Mouse (Mus musculus) ES-E14 (cell line): ENCODE data around the gene Slc35c1.

Source experiments
- HCFC1 ChIP-seq: IDR thresholded peaks from 2 replicates; pipeline ENCODE4 v1.6.1; 2012; ENCODE audit warnings: low read length, inconsistent platforms, borderline replicate concordance; ENCODE audit not compliant: insufficient read depth
- ZC3H11A ChIP-seq: IDR thresholded peaks from 2 replicates; pipeline ENCODE4 v1.6.1; 2012; ENCODE audit warnings: low read depth, mild to moderate bottlenecking, inconsistent platforms, low read length, borderline replicate concordance
- ZNF384 ChIP-seq: IDR thresholded peaks from 2 replicates; pipeline ENCODE4 v1.6.1; 2012; ENCODE audit warnings: low read depth, low read length, inconsistent platforms

DNA sequence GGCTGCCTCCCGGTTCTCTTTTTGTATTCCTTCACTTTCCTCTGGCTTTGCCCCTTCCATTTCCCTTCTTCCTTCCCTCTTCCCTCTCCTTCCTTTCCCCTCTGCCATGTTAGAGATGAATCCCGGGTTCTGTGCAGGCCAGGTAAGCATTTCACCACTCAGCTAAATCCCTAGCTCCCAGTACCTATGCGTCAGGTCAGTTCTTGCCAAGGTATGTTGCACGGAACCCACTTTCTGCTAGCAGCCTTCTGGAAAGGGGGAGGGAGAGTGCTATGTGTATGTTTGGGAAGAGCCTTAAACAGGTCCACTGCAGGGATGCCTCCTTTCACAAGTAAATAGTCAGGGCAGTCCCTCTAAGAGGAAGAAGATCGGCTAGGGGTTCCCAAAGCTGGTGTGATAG is 36.8 kb upstream of the Slc35c1 start:
- no peak for TF ChIP-seq ZNF384
- TF ChIP-seq HCFC1, result no peak
- TF ChIP-seq ZC3H11A, result no peak
